ENCODE assay signal across 1 mouse cellular context in genomic region chr2:18689064-18689921, GRCm38 (mm10).
TF ChIP-seq lines count a peak whose summit lies in the region.

No protein-coding gene starts in this region.

TF ChIP-seq in C2C12, 6 proteins besides CTCF, POLR2A, EP300 and RAD21 (continued from another document):
- TF ChIP-seq FOSL1 (IDR thresholded peaks at IDR 0.05; ENCODE audit: insufficient read depth, low read length, poor library complexity, severe bottlenecking) (no peak), MAX (IDR thresholded peaks at IDR 0.05) (no peak)
TF ChIP-seq in C2C12: peak in this region for 0.
